Mouse (Mus musculus) adrenal gland, postnatal 10 days (tissue): ENCODE measurements at regions not wholly inside any gene's neighbourhood (a gene's known extent, or its start where the extent isn't known, plus 50 kb on each side); places are given as distances from the start of the nearest gene placed in this dataset.
"Not testable (repeated sequence)": the region's sequence is repeated elsewhere in the genome, so short reads cannot be mapped to it uniquely, and the experiment has no call there.

Experiments
- DNase-seq: peaks from one replicate; pipeline ENCODE4 v3.0.0; 2021; ENCODE audit warnings: mixed read lengths

GRCm38 (mm10) chr14:54148121-54148520 lies 105.8 kb downstream of the Dad1 start:
- no peak for DNase-seq

- DNase-seq, result no peak
These were observed 106.4 kb downstream of the Dad1 start for GRCm38 (mm10) chr14:54147546-54147945.

GRCm38 (mm10) chr14:54145743-54146741 lies 107.9 kb downstream of the Dad1 start:
- no peak for DNase-seq

GRCm38 (mm10) chr14:54143828-54144227 lies 110.1 kb downstream of the Dad1 start:
- no peak for DNase-seq

- no peak for DNase-seq
These were observed 115.6 kb downstream of the Dad1 start for GRCm38 (mm10) chr14:54138288-54138687.

- no peak for DNase-seq
These were observed 117.4 kb downstream of the Dad1 start for GRCm38 (mm10) chr14:54136538-54136937.

GRCm38 (mm10) chr14:54128334-54128733 lies 125.6 kb downstream of the Dad1 start:
- DNase-seq, result no peak

GRCm38 (mm10) chr14:54125510-54125909 lies 128.4 kb downstream of the Dad1 start:
- no peak for DNase-seq

- DNase-seq, result no peak
These were observed 131.9 kb downstream of the Dad1 start for GRCm38 (mm10) chr14:54121973-54122372.

GRCm38 (mm10) chr14:54121340-54121739 lies 132.6 kb downstream of the Dad1 start:
- no peak for DNase-seq

- DNase-seq, result no peak
These were observed 133.7 kb downstream of the Dad1 start for GRCm38 (mm10) chr14:54120194-54120593.

GRCm38 (mm10) chr14:54117607-54118006 lies 136.3 kb downstream of the Dad1 start:
- not testable (repeated sequence) for DNase-seq

GRCm38 (mm10) chr14:54113216-54113615 lies 140.7 kb downstream of the Dad1 start:
- DNase-seq, result no peak

- DNase-seq, result no peak
These were observed 142.9 kb downstream of the Dad1 start for GRCm38 (mm10) chr14:54110971-54111370.

- no peak for DNase-seq
These were observed 144.8 kb downstream of the Dad1 start for GRCm38 (mm10) chr14:54109129-54109528.

- DNase-seq, result peak; percentile 84
These were observed 145.4 kb downstream of the Dad1 start for GRCm38 (mm10) chr14:54108311-54109074.

GRCm38 (mm10) chr14:54107204-54107796 lies 146.6 kb downstream of the Dad1 start:
- no peak for DNase-seq

GRCm38 (mm10) chr14:54104243-54104642 lies 149.7 kb downstream of the Dad1 start:
- DNase-seq, result peak; percentile 62

GRCm38 (mm10) chr14:54103541-54103940 lies 150.4 kb downstream of the Dad1 start:
- DNase-seq, result no peak

- no peak for DNase-seq
These were observed 150.8 kb downstream of the Dad1 start for GRCm38 (mm10) chr14:54103115-54103514.

GRCm38 (mm10) chr14:54101775-54102174 lies 152.1 kb downstream of the Dad1 start:
- no peak for DNase-seq

- no peak for DNase-seq
These were observed 154.5 kb downstream of the Dad1 start for GRCm38 (mm10) chr14:54099360-54099759.
